Mouse (Mus musculus): ENCODE data around the gene Ppif.

Gene Ppif

GRCm38 (mm10) chr14:25696356-25696755 lies 2.4 kb downstream of the Ppif start:
- peak; percentile 21 for DNase-seq

DNA sequence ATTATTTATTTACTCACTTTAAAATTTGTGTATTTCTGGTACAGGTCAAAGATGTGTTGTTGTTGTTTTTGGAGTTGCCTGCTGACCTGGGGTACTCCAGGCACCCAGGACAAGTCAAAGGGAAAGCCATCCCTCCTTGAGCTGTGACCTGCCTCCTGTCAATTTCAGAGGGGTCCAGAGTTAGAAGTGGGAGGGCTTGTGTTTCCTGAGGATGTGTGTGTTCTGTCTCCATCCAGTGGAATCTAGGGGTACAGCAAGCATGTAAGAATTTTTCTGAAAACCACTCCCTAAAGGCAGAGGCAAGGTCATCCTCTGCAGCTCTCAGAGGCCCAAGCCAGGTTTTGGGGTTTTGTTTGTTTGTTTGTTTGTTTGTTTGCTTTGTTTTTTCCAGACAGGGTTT lies 8.0 kb downstream of the Ppif start:
- DNase-seq, result peak; percentile 22

- no peak for DNase-seq
Measured at GRCm38 (mm10) chr14:25707691-25708181, 13.8 kb downstream of the Ppif start.

- DNase-seq, result no peak
Measured at GRCm38 (mm10) chr14:25708451-25708850, 14.5 kb downstream of the Ppif start.

- no peak for DNase-seq
Measured at GRCm38 (mm10) chr14:25708917-25709316, 15.0 kb downstream of the Ppif start.

DNA sequence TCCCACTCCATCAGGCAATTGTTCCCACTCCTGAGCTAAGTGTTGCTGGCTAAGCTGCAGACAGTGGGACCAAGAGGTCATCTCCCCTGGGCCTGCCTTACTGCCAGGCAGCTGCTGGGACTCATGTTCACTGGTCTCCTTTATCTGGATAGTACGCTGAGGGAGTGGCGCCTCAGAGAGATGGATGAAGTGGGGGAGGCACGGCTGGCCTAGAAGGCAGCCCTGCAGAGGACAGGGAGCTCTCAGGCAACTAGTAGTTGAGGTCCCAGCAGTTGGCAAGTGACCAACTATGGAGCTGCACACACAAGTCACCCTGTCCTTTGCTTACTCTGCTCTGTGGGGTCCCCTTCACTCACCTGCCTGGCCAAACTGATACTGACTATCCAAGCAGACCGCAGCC lies 16.1 kb downstream of the Ppif start:
- no peak for DNase-seq

GRCm38 (mm10) chr14:25710681-25711080 lies 16.7 kb downstream of the Ppif start:
- no peak for DNase-seq

DNA sequence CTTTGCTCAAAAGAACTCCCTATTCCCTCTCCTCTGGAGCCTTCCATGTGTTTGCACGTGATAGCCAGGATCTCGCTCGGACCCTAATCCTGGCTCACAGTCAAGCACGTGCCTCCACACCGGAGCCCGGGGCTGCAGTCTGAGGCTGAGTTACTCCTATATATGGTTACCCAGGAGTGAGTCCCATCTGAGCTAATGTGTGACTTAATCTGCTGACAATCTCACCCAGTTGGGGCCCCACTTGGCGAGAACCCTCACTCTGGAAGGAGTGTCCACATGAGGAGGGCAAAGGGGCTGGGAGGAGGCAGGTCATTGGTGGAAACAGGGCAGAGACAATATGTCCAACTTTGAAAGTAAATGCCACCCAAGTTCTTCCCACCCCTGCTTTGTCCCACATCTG lies 17.2 kb downstream of the Ppif start:
- no peak for DNase-seq

GRCm38 (mm10) chr14:25711602-25712001 lies 17.6 kb downstream of the Ppif start:
- DNase-seq, result no peak

GRCm38 (mm10) chr14:25713443-25713842 lies 19.5 kb downstream of the Ppif start:
- DNase-seq, result no peak

DNA sequence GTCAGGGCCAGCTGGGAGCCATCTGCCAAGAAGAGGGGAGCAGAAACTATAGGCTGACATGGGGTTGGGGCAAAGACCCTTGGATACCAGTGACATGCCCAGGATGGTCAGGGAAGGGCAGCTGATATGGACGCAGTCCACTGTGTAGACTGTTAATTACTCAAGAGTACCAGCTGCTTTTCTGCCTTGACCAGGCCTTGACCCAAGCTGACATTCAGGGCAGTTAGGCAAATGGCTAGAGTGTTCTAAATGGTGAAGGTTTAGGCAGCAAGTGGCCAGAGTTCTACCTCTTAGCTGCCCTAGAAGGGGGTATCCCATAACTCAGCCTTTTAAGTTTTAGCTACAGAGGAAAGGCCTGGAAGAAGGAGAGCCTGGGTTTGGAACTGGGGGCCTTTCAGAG lies 22.6 kb downstream of the Ppif start:
- DNase-seq, result no peak

DNA sequence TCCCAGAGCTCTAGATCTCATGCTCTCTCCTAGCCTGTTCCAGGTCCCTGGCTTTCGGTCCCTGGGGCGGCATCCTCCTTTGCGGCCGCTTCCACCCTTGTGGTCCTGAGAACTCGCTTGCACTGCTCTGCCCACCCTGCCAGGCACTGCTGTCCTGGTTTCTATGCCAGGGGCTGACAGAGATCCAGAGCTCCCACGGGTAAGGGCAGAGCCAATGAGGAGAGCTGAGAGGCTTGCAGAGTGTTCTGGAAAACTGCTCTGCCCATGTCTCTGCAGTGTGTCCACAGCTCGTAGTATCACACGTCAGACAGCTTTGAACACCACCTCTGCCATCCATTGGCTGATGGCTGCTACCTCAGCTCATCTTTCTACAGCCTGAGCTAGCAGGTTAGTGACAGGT lies 23.8 kb downstream of the Ppif start:
- DNase-seq, result no peak

DNA sequence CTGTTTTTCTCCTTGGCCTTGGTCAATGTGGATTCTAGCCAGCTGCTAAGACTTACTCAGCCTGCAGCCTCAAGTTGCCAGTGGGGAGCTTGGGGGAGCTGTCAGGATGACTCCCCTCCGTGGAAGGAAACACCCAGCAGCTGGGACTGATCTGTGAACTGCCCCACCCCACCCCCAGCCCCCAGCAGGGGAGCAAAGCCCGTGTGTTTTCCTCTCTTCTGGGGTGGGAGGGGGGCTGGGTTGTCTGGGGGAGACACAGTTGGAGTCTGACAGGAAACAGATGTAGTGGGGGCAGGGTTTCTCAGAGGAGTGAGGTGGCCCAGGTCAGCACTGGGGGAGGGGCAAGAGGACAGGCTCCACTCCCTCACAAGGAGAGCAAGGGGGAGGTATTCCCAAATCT lies 24.5 kb downstream of the Ppif start:
- no peak for DNase-seq

DNA sequence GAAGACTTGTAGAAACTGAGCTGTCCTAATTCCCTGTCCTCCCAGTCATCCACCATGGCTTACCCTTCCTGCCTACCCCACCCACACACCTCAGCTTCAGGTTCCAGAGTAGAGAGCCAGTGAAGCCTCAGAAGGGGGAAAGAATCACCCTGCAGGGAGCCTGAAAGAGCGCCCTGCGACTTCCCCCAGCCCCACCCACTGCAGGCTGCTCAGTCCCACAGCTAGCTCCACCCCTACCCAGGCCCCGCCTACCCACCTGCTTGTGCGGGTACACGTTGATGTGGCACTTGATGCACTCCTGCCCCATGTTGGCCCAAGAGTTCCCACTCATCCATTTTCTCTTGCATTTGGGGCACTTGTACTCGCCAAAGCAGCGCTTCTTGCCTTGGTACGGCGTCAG lies 25.4 kb downstream of the Ppif start:
- DNase-seq, result no peak

DNA sequence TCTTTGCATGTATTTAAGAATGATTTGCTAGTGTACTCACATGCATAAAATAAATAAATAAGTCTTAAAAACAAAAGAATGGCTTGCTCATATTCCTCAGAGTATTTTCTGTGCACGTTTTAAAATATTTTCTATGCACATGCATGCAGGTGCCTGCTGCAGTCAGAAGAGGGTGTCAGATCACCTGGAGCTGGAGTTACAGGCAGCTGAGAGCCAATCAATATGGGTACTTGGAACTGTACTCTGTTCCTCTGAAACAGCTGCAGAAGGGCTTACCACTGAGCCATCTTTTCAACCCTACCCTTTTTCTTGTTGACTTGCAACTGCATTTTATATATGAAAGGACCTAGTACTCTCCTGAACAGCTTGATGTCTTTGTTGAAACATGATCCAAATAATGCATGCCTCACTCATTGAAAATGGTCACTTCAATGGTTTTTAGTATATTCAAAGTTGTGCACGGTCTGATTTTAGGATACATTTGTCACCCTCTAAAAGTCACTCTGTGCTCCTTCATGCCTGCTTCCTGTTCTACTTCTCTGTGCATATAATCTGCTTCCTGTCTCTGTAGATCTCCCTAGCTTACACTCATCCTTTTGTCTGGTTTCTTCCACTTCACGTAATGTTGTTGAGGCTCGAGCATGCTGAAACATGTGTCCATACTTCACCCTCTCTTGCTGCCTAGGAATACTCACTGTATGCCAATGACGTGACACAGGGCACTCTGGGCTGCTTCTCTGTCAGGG lies 27.2 kb downstream of the Ppif start:
- DNase-seq, result no peak

DNA sequence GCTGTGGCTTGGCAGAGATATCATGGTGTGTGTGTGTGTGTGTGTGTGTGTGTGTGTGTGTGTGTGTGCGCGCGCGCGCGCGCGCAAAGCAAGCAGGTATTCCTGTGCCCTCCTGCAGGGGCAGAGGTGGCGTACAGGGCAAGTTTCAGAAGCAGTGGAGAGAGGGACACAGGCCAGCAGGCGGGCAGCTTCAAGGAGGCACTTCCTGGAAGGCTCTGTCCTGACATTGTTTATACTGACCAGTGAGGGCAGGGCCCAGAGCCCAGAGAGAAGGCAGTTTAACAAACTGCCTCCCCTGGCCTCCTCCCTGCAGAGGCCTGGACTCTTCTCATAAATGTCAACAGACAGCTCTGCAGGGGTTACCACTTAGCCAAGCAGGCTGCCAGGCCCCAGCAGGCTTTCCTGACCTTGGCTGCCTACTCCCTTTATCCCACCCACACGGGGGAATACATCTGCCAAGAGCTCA lies 31.1 kb downstream of the Ppif start:
- DNase-seq, result peak; percentile 54

DNA sequence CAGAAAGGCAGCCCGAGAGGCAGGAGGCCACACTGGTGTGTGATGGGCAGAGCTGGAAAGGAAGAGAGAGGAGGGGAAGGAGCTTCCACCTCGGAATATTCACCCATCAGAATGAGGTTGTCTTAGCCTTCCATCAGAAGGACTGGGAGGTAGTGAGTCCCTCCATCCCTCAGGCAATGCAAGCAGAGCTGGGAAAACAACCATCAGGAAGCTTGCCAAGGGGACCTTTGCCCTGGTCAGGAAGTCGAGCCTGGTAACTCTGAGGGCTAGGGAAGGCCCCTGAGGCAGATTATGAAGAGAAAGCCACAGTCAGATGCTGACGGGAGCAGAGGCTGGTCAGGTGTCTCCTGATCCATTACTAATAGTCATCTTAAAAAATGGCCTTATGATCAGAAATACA lies 31.7 kb downstream of the Ppif start:
- DNase-seq, result no peak

DNA sequence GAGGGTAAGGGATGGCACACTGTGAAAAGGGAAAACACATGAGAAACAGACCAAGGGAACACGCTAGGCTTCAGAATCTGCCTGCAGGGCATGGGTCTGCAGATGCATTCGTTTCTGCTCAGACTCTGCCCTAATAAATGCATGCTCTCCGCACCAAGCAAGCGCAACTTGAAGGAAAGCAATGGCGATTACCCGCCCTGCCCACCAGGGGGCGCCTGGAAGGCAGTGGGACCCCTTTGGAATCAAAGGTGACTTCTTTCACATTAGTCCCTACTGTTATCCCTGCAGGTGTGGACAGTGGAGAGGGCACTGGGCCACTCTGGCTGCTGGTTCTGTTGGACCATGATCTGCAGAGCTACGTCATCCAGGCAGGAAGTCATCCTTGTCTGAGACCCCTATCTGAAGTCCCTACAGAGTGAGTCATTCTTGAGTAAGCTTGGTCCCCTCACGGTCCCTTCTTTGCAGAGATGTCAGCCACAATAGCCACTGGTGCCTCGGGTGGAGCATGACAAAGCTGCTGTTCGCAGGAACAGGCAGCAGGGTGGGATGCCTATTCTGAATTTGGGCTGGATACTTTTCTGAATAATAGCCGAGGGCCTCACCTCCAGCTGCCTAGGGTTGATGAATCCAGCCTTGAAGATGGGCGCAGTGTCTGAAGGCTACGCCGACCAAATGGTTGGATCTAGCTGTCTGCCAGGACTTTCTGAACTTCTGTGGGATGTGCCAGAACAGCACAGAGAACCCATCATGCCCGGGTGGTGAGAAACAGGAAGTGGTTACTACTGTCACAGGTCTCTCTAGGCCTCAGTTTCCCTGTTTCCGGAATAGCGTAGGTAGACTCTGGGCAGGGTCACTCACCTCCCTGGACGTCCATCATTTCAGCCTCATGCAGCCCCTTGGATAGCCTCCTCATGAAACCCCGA lies 32.5 kb downstream of the Ppif start:
- no peak for DNase-seq

DNA sequence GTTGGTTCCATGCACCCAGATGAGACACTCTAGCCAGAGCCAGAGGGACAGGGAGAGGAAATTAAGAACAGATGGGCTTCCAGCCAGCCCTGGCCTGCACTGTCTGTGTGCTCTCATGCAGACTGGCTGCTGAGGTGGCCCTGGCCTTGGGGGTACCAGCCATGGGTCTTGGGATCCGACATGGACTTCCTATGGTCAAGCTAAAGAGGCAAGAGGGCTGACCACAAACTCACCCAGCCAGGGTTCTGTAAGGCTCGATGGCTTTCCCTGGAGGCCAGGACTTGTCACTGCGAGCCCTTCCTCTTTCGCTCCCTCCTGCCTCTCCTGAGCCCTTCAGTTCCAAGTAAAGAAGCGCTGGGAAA lies 33.2 kb downstream of the Ppif start:
- DNase-seq, result no peak

- peak; percentile 16 for DNase-seq
Measured at GRCm38 (mm10) chr14:25734736-25735716, 41.1 kb downstream of the Ppif start.

- no peak for DNase-seq
Measured at GRCm38 (mm10) chr14:25736140-25736539, 42.2 kb downstream of the Ppif start.

DNA sequence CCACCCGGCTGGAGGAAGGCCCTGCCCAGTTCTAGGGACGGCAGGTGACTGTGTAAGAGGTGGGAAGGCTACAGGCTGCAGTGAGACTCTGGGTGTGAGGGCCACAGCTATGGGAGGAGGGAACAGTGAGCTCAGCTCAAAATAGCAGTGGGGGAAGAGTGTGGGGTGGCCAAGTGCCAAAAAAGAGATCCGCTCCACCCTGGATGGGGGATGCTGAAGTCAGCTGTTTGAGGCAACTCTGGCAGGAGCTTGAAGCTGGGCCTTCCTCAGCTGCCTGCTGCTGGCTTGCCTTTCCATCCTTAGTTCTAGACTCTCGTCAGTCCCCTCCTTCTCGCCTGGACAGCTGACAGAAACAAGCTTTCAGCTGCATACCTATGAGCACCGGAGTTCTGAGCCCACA lies 42.6 kb downstream of the Ppif start:
- peak; percentile 34 for DNase-seq

- no peak for DNase-seq
Measured at GRCm38 (mm10) chr14:25738591-25739001, 44.6 kb downstream of the Ppif start.
